Mouse (Mus musculus) brown adipose tissue, adult 24 weeks (tissue): ENCODE measurements at regions not wholly inside any gene's neighbourhood (a gene's known extent, or its start where the extent isn't known, plus 50 kb on each side); places are given as distances from the start of the nearest gene placed in this dataset.

Source experiments
- H3K27ac ChIP-seq: fragments of 200-500 bp; replicated peaks from 2 replicates; pipeline ENCODE4 v1.5.1; 2012; ENCODE audit warnings: low read depth, mild to moderate bottlenecking, low read length
- H3K4me1 ChIP-seq: fragments of 200-500 bp; 2 replicates; pipeline ENCODE4 v1.6.1; 2012; ENCODE audit warnings: low read length, mixed read lengths; ENCODE audit not compliant: control insufficient read depth, insufficient read depth, insufficient read length
- H3K4me3 ChIP-seq: fragments of 200-500 bp; 2 replicates; pipeline ENCODE4 v1.5.1; 2012; ENCODE audit warnings: low read depth, mild to moderate bottlenecking, low read length, moderate library complexity; ENCODE audit not compliant: insufficient read depth

DNA sequence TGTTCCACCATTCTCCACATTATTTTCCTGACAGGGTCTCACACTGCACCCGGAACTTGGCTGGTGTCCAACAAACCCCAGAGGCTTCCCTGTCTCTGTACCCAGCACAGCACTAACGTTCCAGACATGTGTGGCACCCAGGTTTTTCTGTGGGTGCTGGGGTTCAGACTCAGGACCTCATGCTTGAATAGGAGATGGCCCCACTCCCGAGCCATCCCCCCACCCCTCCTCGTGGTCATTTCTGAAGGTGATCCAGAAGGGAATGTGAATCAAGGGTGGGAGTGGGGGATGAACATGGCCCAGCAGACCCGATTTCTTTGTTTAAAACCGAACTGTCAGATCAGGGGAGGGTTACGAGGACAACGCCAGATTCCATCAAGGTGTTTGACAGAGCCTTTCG is 245.6 kb downstream of the Tbc1d1 start:
- Histone ChIP-seq H3K27ac (no peak overlapping the region), H3K4me1 (no peaks in the 10 kb centered on the region), H3K4me3 (no peak overlapping the region)

DNA sequence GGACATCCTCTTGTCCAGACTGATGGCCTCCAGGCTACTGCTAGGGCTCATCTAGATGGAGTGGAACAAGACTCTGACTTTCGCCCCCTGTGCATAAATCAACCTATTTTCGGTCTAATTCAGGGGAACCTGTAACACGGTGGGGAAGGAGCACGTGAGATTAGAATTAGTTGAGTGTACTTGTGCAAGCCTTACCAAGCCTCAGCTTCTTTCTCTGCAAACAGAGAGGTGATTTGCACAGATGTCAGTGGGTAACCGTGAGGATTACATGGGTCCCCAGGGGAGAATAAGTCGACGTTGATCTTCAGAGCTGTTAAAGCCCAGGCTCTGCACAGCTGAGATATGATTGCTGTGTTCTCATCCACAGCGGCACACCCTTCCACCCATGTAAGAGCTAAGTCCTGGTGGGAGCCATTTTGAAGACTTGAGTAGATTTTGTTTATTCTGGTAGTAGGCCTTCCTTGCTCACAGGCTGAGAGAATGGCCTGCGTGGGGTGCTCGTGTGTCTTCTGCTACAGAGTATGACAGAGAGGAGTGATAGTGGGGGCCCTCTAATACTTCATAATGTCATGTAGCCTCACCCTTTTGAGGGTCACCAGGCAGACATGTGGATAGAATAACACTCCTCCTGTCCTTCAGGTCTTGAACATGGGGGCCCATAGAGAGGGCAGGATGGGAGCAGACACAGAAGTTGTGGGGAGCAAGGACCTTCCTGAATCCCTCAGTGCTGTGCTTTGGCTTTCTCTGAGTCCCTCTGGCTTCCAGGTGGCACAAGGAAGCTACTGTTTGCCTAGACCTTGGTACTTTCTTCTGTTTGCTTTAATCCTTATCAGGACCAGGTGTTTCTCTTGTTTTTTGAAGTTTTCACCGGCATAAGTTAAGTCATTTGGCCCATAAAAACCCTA is 247.2 kb downstream of the Tbc1d1 start:
- Histone ChIP-seq H3K4me1 (no peaks in the 10 kb centered on the region), H3K4me3 (no peak overlapping the region), H3K27ac (no peak overlapping the region)

- H3K4me3 ChIP-seq: no peak overlapping the region
- no peaks in the 10 kb centered on the region for H3K4me1 ChIP-seq
- no peak overlapping the region for H3K27ac ChIP-seq
Observed at GRCm38 (mm10) chr5:64403982-64404345, 247.9 kb downstream of the Tbc1d1 start.

- Histone ChIP-seq H3K4me1 (no peaks in the 10 kb centered on the region), H3K27ac (no peak overlapping the region), H3K4me3 (no peak overlapping the region)
Observed at GRCm38 (mm10) chr5:64404512-64404911, 248.4 kb downstream of the Tbc1d1 start.

GRCm38 (mm10) chr5:64408938-64409337 is 252.8 kb downstream of the Tbc1d1 start:
- peaks cover 6% of the 10 kb centered on the region; the same call in 1 of the 2 replicates for H3K4me1 ChIP-seq
- no peak overlapping the region for H3K27ac ChIP-seq
- H3K4me3 ChIP-seq: no peak overlapping the region

- H3K4me1 ChIP-seq: peaks cover 6% of the 10 kb centered on the region; the same call in 1 of the 2 replicates
- no peak overlapping the region for H3K4me3 ChIP-seq
- 0 out of 2 replicates have a peak overlapping the region, but pooled peaks have one; percentile 2 for H3K27ac ChIP-seq
Observed at GRCm38 (mm10) chr5:64410621-64411020, 254.5 kb downstream of the Tbc1d1 start.

DNA sequence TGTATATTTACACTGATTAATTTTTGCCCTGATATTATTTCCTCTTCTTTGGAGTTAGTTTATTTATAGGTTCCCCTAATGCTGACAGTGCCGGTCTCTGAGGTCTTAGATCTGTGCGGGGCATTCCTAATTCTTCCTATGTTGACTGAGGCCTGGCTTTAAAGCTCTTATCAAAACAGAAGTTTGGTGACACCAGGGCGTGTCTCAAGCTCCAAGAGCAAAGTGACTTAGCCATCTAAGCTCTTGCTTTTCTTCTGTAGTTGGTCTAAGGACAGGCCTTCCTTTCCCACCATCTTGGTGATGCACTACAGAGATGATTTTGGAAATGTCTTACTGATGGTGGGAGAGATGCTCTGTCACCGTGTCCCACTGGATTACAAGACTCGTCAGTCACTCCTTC is 258.4 kb downstream of the Tbc1d1 start:
- peaks cover 6% of the 10 kb centered on the region; the same call in 1 of the 2 replicates for H3K4me1 ChIP-seq
- no peak overlapping the region for H3K4me3 ChIP-seq
- no peak overlapping the region for H3K27ac ChIP-seq

- Histone ChIP-seq H3K4me1 (no peaks in the 10 kb centered on the region), H3K27ac (no peak overlapping the region), H3K4me3 (no peak overlapping the region)
Observed at GRCm38 (mm10) chr5:64419395-64419794, 263.3 kb downstream of the Tbc1d1 start.

- no peaks in the 10 kb centered on the region for H3K4me1 ChIP-seq
- no peak overlapping the region for H3K4me3 ChIP-seq
- no peak overlapping the region for H3K27ac ChIP-seq
Observed at GRCm38 (mm10) chr5:64422787-64423587, 266.9 kb downstream of the Tbc1d1 start.

GRCm38 (mm10) chr5:64428822-64429221 is 272.7 kb downstream of the Tbc1d1 start:
- H3K4me3 ChIP-seq: no peak overlapping the region

GRCm38 (mm10) chr5:64430501-64430900 is 274.4 kb downstream of the Tbc1d1 start:
- H3K27ac ChIP-seq: no peak overlapping the region
- no peak overlapping the region for H3K4me3 ChIP-seq
- H3K4me1 ChIP-seq: peaks cover 2% of the 10 kb centered on the region; the same call in 1 of the 2 replicates

More at GRCm38 (mm10) chr5:64428822-64429221, 272.7 kb downstream of the Tbc1d1 start:
- Histone ChIP-seq H3K4me1 (peaks cover 2% of the 10 kb centered on the region; the same call in 1 of the 2 replicates), H3K27ac (no peak overlapping the region)

DNA sequence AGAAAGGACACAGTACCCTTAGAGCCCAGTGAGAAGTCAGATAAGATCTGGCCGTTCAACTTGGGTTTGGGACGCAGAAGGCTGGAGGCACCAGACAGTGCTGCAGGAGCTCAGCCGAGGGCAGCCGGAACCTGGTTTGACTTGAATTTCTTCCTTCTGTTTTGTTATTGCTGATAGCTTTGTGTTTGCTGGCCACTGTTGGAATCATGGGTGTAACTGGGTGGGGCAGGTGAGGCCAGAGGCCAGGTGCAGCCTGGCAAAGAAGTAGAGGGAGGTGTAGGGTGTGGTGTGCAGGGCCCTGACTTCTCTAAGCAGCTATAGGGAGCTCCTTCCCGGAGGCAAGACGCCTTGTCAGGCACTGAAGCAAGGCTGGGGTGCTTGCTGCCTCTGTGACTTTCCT is 275.5 kb downstream of the Tbc1d1 start:
- Histone ChIP-seq H3K4me3 (no peak overlapping the region), H3K27ac (no peak overlapping the region), H3K4me1 (peaks cover 2% of the 10 kb centered on the region; the same call in 1 of the 2 replicates)

- Histone ChIP-seq H3K27ac (no peak overlapping the region), H3K4me3 (no peak overlapping the region), H3K4me1 (peaks cover 2% of the 10 kb centered on the region; the same call in 1 of the 2 replicates)
Observed at GRCm38 (mm10) chr5:64433786-64434185, 277.7 kb downstream of the Tbc1d1 start.

GRCm38 (mm10) chr5:64435491-64435890 is 279.4 kb downstream of the Tbc1d1 start:
- no peak overlapping the region for H3K4me3 ChIP-seq
- no peak overlapping the region for H3K27ac ChIP-seq
- H3K4me1 ChIP-seq: 0 out of 2 replicates have a peak, but pooled peaks cover 2% of the 10 kb centered on the region

DNA sequence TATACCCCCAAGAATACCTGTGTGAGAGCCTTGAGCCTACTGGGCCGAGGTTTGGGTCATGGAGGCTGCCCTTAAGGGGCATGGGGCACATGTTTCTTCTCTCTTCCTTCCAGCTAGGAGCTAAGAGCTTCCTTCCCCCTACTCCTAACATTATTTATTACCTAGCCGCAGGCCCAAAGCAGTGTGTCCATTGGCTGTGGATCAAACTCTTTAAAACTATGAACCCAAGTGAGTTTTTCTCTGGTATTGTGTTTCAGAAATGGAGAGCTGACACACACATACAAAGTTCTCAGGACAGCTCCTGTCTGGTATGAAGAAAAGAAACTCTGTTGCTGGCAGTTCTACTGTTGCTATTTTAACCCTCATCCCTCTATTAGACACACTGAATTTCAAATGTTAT is 279.9 kb downstream of the Tbc1d1 start:
- 0 out of 2 replicates have a peak, but pooled peaks cover 2% of the 10 kb centered on the region for H3K4me1 ChIP-seq
- H3K4me3 ChIP-seq: no peak overlapping the region
- H3K27ac ChIP-seq: no peak overlapping the region
